Mouse (Mus musculus) urinary bladder, postnatal 10 days (tissue): ENCODE measurements around the gene 4930404H24Rik.

Experiments
- DNase-seq: peaks from one replicate; pipeline ENCODE4 v3.0.0; 2022; ENCODE audit warnings: low spot score

4930404H24Rik gene

DNA sequence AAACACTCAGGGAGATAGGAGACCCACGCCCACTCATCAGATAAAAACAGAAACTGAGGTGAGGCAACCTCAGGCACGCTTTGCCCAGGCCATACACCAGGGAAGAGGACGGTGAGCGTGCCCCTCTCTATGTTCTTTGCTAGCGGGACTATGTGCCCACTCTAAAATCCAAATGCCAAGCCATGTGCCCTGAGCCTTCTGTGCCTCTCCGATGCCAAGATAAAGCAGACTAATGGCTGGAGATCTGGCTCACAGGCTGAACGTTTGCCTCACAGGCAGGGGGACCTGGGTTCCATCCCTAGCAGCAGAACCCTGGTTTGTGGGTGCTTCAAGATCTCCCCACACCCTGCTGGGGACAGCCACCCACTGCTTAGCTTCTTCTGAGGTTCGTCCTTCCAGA is 17.5 kb downstream of the 4930404H24Rik start:
- no peak for DNase-seq

DNA sequence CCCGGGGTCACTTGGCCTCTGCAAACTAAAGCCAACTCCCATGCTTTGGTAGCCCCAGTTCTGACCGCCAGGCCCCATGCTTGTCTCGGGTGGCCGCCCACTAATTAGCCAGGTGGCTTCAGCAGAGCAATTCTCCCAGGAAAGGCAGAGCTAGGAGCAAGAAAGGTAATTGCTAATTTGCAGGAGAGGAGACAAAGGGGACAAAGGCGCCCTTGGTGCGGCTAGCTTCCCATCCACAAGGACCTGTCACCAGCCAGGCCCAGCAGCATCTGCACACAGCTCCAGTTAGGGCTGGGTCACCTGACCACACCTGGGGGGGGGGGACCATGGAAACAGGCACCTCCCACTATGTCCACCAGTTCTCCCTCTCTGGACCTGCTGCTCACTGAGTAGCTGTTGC is 19.0 kb downstream of the 4930404H24Rik start:
- no peak for DNase-seq

DNA sequence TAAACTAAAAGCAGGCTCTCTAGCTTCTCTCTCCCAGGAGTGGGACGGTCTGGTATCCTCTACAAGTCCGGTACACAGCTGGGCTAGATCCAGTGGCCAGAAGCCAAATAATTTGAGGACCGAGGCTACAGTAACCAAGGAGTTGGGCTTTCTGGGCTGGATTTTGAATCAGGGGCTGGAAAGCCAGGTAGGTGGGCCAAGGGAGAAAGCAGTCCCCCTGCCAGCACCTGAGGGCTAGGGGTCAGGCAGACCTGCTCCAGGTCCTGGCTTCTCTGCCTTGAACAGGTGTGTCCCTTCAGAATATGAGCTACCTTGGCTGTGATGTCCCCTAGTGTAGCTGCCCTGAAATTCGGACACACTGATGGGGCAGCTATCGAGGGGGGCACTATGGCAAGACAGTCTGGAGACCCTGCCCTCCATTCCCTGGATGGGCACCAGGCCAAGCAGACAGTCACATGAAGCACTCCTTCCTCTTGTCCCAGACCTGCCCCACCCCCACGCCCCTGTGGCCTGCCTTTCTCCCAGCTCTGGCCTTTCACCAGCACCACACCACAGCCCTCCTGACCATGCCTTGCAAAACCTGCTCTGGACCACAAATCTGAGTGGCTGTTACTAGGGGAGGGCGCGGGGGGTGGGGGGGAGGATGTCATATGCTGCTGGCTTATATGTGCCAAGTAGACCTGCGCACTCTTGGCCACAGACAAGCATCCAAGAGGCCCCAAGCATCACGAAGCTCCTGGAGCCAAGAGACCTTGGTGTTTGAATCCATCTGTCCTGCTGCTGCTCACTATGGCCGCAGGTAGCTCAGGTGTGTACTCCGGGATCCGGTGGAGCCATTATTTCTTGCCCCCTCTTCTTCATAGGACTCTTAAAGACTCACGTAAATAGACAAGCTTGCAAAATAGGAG is 20.1 kb downstream of the 4930404H24Rik start:
- no peak for DNase-seq

DNA sequence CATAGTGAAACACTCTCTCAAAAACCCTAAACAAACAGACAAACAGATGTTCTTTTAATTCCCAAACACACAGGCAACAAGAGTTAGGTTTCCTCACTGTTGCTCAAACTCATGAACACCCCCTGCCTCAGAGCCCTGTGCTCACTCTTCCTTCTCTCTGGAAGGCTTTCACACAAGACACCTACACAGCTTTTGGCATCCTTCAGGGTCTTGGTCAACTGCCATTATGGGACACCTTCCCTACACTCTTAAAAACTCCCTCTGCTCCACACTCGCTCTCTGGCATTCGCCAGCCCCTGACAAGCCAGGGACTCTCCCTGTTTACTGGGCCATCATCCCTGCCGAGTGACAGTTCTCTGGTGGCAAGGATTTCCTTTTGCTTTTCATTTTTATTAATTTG is 21.4 kb downstream of the 4930404H24Rik start:
- DNase-seq = no peak

DNA sequence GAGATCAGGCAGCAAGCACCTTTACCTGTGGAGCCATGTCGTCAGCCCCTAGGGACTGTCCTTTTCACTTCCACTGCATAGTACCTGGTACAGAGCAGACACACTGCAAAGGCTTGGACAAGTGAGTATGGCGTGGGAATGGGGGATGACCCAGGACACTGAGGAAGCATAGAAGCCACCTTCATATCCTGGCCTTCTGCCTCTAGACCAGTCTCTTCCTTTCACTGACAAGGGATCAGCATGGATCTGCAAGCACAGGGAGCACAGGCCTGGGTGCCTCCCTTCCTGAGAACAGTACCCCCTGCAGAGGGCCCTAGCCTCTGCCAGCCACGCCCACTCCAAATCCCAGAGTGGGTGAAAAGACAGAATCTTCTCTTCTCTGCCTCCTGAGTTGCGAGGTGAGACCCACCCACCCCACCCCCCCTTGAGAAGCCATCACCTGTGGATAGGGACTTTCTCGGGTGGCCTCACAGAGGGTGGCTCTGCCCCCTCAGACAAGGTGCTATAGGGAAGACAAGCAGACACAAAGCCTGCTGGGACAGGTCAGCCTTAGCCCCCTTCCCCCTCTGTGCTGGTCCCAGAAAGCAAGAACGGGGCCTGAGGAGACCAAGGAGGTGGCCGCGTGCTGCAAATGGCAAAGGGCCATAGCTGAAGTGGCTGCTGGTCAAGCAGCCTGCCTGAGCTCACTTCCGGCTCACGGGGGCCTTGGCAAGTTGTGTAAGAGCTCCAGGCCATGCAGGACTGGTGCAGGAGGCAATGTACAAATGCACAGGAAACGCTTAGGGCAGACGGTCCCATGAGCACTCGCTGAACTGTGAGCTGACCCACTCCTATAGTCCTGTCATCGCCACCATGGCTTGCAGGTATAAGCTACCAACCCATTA is 22.1 kb downstream of the 4930404H24Rik start:
- no peak for DNase-seq

DNA sequence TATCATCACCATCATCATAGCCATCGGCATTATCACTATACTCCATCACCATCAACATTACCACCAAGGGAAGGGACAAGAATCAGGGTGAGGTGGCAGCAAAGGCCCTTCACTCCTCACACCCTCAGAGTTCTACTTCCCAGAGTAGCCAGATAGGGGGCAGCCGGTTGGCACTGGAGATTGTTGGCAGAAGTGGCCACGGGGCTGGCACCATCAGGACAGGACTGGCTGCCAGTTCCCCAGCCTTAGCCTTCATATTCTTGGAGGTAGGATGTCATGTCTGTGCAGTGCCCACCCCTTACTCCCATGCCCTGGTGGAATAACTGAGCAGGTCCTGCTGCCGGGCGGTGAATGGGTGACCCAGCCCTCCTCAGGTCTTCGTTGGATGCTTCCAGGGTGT is 23.0 kb downstream of the 4930404H24Rik start:
- no peak for DNase-seq

DNA sequence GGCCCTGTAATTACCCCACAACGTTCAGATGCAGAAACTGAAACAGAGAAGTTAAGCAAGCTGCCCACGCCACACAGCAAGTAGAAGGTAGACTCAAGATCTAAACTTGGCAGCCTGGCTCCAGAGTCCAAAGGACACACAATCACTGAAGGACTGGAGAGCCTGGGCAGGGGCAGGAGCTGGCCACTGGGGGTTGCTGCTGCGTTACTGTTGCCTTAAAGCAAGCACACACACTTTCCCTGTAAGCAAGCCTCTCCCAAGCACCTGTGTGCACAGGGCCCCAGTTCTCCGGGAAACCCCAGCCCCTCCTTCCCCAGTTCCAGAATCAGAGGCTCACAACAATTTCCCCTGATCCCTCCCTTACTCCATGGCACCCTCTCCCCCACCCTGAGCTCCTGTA is 24.4 kb downstream of the 4930404H24Rik start:
- DNase-seq = no peak

DNA sequence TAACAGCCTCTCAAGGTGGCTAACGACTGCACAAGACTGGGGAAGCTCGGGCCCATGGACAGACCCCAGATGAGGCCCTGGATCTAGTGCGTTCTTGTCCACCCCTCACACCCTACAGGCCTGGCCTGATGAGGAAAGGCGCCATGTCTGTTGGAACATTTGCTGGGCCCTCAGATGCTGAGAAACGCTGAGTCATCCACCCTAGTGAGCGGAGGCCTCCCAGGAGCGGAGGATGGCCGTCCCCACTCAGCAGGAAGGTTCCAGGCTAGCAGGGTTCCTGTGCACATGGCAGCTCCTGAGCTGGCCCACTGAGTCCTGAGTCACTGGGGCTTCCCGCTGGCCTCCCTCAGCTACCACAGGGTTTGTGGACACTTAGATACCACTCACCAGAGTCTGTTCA is 27.5 kb downstream of the 4930404H24Rik start:
- no peak for DNase-seq

DNA sequence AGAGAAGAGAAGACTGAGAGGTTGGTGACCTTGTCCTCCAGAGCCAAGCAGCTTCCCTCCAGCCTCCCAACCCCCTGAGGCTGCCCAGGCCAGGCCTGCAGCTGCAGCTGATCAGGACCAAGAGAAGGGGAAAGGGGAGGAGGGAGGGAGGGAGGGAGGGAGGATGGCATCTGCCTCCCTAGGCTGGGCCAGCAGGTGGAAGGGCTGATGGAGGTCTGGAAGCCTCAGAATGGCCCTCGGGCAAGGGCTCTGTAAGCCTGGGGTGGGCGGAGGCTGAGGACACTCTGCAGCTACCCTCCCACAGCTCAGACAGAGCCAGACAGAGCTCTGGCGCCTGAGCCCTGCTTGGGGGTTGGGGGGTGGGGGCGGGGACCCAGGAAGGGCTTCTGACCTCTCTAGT is 29.7 kb downstream of the 4930404H24Rik start:
- DNase-seq = no peak

DNA sequence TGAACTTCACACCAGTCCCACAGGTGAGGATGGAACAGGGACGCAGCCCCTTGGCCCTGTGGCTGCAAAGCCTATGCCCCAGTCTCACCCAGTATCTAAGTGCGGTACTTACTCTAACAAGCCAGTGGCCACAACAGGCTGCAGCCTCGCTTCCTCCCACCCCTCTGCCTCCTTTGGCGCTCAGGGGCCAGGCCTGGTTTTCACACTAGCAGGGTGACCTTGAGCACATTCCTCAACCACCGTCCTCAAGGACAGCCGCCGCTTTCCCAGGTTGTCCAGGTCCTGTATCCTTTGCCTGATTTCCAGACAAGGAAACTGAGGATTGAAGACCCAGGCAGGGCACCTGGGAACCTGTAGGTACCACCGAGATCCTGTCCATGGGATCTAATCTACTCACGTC is 30.6 kb downstream of the 4930404H24Rik start:
- DNase-seq = no peak

DNA sequence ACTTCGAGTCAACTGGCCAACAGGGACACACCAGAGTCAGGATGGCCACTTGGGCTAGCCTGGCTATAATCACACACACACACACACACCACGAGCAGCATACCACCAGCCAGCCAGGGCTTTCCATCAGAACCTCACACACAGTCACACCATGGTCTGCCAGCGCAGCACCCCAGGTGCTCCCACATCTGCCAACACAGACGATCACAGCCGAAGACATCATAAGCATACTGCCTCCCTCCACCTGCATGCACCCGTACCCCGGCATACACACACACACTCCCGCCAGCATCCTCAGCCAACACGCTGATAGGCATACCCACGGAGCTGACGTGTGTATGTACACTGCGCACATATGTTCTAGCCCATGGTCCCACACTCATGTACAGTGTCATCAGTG is 31.1 kb downstream of the 4930404H24Rik start:
- no peak for DNase-seq

DNA sequence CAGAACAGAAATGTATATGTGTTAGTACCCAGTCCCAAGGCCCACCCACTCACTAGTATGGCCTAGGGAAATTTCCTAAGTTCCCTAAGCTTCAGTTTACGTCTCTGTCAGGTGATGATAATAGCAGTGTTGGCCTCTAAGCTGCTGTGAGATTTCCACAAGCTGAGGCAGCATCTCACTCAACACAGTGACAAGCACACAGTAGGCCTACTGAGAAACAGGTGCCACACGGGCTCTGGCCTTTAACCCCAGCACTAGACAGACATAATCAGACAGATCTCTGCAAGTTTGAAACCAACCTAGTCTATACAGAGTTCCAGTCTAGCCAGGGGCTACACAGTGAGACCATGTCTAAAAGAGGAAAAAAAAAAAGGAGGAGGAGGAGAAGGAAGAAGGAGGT is 32.1 kb downstream of the 4930404H24Rik start:
- no peak for DNase-seq

DNA sequence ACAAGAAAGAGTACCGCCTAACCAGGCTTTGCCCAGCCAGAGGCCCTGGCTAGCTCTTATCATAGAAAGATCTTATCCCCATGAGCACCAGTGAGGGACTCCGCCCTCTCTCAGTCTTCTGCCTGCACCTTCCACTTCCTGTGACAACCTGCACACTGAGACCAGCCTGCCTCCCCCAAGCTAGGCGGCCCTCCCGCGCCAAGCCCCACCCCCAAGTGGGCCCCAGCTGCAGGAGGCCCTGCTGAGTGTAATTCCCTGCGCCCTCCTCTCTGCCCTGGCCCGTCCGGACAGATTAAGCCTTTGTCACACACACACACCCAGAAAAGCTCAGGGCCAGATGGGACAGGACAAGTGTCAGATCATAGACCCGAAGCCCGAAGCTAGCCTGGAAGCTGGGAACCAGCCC is 33.3 kb downstream of the 4930404H24Rik start:
- no peak for DNase-seq

DNA sequence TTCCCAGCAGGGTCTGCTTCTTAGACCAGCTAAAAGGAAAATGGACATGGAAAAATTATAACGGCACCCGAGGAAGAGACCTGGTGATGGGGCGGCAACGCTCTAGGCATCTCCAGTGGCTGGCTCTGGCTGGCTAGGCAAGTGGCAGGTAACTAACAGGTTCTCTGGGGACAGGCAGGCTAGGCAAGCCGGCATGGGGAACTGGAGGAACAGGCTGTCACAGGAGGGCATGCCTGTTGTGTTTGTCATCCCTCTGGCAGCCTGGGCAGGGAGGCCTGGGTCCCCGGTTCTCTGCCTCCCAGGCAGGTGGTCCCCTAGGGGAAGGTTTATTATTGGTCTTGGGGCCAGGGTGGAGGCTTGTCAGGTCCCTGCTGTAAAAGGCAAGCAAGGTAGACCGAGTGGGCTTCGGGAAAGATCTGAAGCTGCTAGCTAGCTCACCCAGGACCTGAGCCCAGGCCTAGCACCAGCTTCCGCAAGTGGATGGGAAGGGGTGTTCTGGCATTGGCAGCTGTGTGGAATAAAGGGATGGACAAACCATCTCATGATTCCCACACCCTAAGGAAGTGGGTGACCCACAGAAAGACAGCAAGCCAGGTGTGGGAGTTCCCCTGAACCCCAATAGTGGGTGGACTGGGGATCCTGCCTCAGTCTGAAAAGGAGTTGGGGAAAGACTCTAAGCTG is 34.4 kb downstream of the 4930404H24Rik start:
- no peak for DNase-seq

DNA sequence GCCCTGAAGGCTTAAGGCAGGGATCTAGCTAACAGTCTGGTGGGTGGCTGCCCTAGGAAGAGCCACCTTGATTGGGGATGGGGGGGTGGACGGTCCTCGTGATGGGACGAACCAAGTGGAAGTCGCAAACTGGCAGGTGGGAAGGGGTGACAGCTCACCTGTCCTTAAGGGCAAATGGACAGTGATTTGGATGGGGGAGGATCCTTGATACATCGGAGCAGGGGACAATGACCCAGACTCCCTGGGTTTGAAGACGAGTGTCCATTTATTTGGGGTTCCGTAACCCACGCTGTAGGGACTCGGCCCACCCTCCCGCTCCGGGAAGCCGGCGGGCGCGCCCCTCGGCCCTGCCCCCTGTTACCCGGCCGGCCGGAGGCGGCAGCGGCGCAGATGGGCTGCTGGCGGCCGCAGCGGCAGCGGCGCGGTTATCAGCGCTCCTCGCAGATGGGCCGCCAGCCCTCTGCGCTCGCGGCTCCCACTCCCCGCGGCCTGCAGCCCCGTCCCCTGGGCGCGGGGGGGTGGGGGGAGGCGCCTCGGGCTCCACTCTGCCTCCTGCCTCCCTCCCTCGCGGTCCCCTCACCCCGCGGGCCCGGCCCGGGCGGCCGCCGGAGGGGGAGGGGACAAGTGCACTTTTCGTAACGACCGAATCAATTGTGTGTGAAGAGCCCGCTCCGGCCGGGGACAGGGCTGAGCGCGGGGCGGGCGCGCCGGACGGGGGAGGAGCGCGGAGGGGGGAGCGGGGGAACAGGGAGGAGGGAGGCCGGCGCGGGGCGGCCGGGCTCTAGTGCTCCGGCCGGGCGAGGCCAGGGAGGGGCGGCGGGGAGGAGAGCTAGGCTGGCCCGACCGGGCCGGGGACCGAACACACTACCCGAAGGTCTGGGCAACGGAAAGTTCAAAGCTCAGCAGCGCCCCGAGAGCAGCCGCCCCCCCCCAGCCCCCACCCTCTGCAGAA is 35.3 kb downstream of the 4930404H24Rik start:
- DNase-seq = no peak

DNA sequence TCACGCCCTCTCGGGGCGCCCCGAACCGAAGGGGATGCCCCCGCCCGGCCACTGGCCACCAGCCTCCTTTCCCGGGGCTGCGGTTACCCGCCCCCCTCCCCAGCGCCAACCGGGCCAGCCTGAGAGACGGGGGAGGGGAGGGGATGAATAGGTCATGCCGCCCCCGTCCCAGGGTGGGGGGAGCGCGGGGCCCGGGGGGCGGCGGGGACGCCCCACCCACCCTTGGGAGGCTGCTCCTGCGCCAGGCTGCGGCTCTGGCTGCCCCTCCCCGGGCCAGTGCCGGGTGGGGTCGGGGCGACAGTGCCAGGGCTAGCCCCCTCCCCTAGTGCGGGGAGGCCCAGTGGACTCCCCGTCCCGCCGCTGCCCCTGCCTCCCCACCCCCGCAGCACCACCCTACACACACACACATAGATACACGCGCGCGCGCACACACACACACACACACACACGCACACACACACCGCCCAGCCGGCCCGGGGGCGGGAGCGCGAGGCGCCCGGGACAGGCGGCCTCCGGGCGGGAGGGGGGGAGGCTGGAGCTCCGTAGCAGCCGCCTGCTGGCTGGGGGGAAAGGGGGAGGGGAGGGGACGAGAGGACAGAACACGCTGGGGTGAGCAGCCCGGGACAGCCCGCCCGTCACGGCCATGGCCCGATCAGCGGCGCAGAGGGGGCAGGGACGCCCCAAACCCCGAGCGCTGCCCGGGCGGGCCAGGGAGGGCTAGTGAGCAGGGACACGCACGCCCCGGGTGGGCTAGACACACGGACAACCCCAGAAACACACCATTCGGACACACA is 36.2 kb downstream of the 4930404H24Rik start:
- no peak for DNase-seq

DNA sequence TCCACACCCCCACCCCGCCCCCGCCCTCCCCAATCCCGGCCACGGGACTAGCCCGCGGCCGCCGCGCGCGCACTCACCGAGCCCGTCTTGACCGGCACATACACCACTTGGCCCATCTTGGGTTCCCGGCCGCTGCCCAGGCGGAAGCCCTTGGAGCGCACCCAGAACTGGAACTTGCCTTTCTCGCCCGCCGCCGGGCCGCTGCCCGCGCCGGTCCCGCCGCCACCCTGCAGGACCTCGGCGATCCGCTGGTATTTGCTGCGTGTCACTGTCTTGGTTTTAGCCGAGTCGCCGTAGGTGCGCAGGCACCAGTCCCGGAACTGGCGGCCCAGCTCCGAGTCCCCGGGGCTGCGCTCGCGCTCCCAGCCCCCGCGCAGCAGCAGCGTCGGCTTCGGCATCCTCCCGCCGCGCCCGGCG is 36.8 kb downstream of the 4930404H24Rik start:
- no peak for DNase-seq

DNA sequence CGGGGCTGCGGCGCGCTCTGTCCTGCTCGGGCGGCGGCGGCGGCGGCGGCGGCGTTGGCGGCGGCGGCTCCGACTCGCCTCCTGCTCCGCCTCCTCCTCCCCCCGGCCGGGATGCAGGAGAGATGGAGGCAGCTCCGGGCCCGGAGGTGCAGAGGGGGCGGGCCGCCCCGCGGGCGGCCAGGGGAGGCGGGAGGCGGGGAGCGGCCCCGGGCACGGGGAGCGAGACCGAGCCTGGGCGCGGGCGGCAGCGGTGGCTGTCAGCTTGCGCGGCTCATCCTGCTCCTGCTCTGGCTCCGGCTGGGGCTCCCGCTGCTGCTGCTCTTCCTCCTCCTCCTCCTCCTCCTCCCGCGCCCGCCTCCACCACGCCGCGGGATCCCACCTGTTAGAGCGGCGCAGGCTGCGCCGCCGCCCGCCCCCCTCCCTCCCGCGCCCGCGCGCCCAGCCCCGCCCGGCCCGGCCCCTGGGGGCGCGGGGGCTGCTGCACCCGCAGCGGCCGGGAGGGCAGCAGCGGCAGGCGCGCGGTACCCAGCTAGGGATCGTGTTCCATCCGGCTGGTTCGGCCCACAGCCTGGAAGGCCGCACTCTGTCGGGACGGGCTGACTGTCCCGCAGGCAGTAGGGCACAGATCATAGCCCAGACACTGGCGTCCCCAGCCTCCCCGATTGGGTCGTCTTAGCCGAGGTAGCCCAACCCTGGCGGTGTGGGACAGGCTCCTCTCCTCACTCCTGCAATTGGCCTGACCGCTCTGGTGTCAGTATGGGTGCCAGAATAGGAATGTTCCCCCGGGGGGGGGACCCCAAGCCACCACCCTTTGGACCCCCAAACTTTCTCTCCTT is 37.6 kb downstream of the 4930404H24Rik start, which contains the start of gene Nol4l:
Gene Nol4l, minus strand, starts transcription at position 41 of the 836 bp plus-strand sequence.
- no peak for DNase-seq

DNA sequence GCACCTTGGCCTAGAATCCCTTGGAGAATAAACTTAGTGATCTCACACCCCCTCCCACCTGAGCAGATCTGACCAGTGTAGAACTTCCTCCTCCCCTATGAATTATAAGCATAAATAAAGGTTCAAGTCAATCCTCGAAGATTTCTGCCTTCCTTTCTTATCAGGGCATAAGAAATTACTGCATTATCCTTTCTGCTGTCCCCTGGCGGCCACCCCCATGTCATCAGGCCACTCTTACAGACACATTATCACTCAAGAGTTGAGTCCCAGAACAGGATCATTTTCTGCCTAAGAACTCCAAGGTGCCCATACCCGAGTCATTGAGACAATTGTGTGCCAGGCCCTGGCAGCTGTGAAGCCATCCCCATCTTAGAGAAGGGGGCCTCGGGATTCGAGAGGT is 38.4 kb downstream of the 4930404H24Rik start:
- no peak for DNase-seq
